Mouse (Mus musculus) thymus, adult 2 months (tissue): ENCODE measurements around the gene Tmem101.

Source experiments
- CTCF ChIP-seq: fragments of 200-500 bp; IDR thresholded peaks from 2 replicates; pipeline ENCODE4 v1.5.1; 2012; ENCODE audit warnings: mild to moderate bottlenecking, control low read depth, low read length, moderate library complexity, borderline replicate concordance; ENCODE audit not compliant: control insufficient read depth, poor library complexity, insufficient read depth; ENCODE audit errors: extremely low read depth
- POLR2A ChIP-seq: fragments of 200-500 bp; IDR thresholded peaks from 2 replicates; pipeline ENCODE4 v1.6.1; 2012; ENCODE audit warnings: mild to moderate bottlenecking, low read length, control low read depth, moderate library complexity; ENCODE audit not compliant: control insufficient read depth, poor library complexity, insufficient read depth; ENCODE audit errors: extremely low read depth

GRCm38 (mm10) chr11:102201408-102201821 is 45.2 kb upstream of the Tmem101 start:
- TF ChIP-seq POLR2A, result no peak
- TF ChIP-seq CTCF, result no peak
